16 mouse cellular contexts compared by ENCODE assay signal in the genomic region with DNA sequence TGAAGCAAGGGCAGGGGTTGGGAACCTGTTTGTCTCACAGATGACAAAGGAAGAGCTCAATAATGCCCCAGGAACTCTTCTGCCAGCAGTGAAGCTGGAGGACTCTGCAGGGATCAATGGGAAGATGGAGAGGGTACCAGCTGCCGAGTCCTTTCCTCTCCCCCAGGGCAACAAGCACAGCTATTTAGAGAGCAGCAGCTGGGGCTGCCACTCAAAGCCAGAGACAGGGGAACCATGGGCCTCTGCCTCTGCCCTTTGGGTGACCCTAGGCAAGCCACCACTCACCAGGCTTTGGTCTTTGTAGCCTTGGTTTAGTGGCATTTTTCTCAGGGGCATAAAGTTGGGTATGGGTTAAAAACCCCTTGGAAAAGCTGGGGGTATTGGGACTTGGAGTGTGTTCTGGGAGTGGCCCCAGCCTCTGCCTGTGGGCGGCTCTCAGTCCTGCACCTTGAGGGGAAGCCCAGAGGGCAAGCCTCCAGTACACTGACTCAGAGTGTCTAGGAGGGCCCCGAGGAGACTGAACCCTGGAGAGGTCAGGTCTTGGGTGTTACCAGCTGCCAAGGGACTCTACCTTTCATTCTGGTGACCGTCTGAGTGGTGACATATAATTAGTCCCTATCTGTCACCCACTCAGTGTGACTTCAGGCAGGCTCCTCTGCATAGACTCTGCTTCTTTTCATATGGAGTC. TPM values are rescaled to one million over a fixed set of nuclear protein-coding genes. Genes with fewer than 3 reads are reported as not detected.
DNase-seq lines count a peak whose midpoint lies in the region; ATAC-seq lines count a peak whose summit lies in the region.
"Had no signal": no experiment of that assay in that cellular context is flagged by ENCODE, and none has a peak within 500 bp of the region (broad histone marks: within the 10 kb centered on the region; RNA-seq: fewer than 3 reads in every experiment).

No protein-coding gene starts in this region.

- 65% methylated on average over 4 of the region's 4 CpGs for WGBS in limb, embryonic 13.5 days
- WGBS in limb, embryonic 10.5 days = 59% methylated on average over 4 of the region's 4 CpGs

- peaks cover 36% of the 10 kb centered on the region for H3K36me3 ChIP-seq in limb, embryonic 13.5 days
- peaks cover 59% of the 10 kb centered on the region for H3K36me3 ChIP-seq in limb, embryonic 10.5 days

- H3K4me2 ChIP-seq in limb, embryonic 13.5 days (replicated peaks) = no peak overlapping the region
- H3K4me2 ChIP-seq: forebrain, embryonic 12.5 days; lung, embryonic 14.5 days had no signal

- no peak overlapping the region for H3K4me3 ChIP-seq in limb, embryonic 13.5 days
- no peak overlapping the region for H3K4me3 ChIP-seq in limb, embryonic 10.5 days
- H3K4me3 ChIP-seq: forebrain, embryonic 12.5 days; heart, embryonic 10.5 days had no signal

- H3K27ac ChIP-seq in limb, embryonic 13.5 days = no peak overlapping the region; the same call in 1 of the 2 replicates
- H3K27ac ChIP-seq in limb, embryonic 10.5 days = no peak overlapping the region
- H3K27ac ChIP-seq: forebrain, embryonic 12.5 days; heart, embryonic 10.5 days; kidney, postnatal 0 days had no signal

- DNase-seq in limb, embryonic 10.5 days (ENCODE audit: low spot score) = no peak
- peak; percentile 56 for DNase-seq in embryo, embryonic 11 days
- peak; percentile 74 for DNase-seq in gastrocnemius, postnatal 14 days
- DNase-seq in skeletal muscle tissue, adult 2 months (ENCODE audit: low read depth, low spot score) = peak; percentile 81
- DNase-seq in layer of hippocampus, adult 8-10 months (ENCODE audit: low spot score in 2 of 2) = no peak
- no peak for DNase-seq in cerebellum, adult 9-11 months
- DNase-seq in thymus, postnatal 0 days (ENCODE audit: low spot score) = no peak
- DNase-seq: adrenal gland, adult 8-10 months; cerebellum, adult 9-10 months; heart, postnatal 14 days; lung, embryonic 14.5 days; right cerebral cortex, postnatal 14 days had no signal

- no peak overlapping the region for H3K9ac ChIP-seq in limb, embryonic 13.5 days
- H3K9ac ChIP-seq: forebrain, embryonic 12.5 days; lung, embryonic 14.5 days had no signal

- H3K4me1 ChIP-seq in limb, embryonic 13.5 days = no peaks in the 10 kb centered on the region
- peaks cover 19% of the 10 kb centered on the region for H3K4me1 ChIP-seq in limb, embryonic 10.5 days

- H3K27me3 ChIP-seq in limb, embryonic 13.5 days = peaks cover 19% of the 10 kb centered on the region
- peaks cover 39% of the 10 kb centered on the region for H3K27me3 ChIP-seq in limb, embryonic 10.5 days (ENCODE audit: low read depth, poor library complexity, severe bottlenecking)

- intact Hi-C loops in gastrocnemius, postnatal 14 days (cut with DNase I; ENCODE audit: low total_unique reads) = no loop called here

- H3K9me3 ChIP-seq in limb, embryonic 13.5 days = no peaks in the 10 kb centered on the region
- no peaks in the 10 kb centered on the region for H3K9me3 ChIP-seq in limb, embryonic 10.5 days (replicated peaks)
- H3K9me3 ChIP-seq: forebrain, embryonic 12.5 days; heart, embryonic 10.5 days had no signal

- ATAC-seq in limb, embryonic 13.5 days (ENCODE audit: low FRiP score, low read depth) = peak; percentile 62

RNA-seq across cellular contexts. Expression of a gene that starts 15.9 kb away (rescaled TPM):
- polyA plus RNA-seq in limb, embryonic 13.5 days (2015; fragmentation: Nextera tagmentation; extraction: Ambion mirVana) = 9.6 and 10.8 TPM in 2 replicates
- polyA plus RNA-seq in limb, embryonic 10.5 days (2016; fragmentation: Nextera tagmentation; extraction: Ambion mirVana) = 14.4 and 17.7 TPM in 2 replicates
- 1 to 10 TPM; 4.6 to 8.0 TPM for total RNA-seq in gastrocnemius, postnatal 14 days (2021)
- 1 to 10 TPM; 5.6 to 9.4 (median 7.0) TPM for total RNA-seq in layer of hippocampus, adult 8-10 months (2022)
- polyA plus RNA-seq in thymus, postnatal 0 days (2015; fragmentation: Nextera tagmentation; extraction: Ambion mirVana) = 2.6 and 2.7 TPM in 2 replicates

RNA-seq across cellular contexts. Expression of a gene that starts 31.7 kb away (rescaled TPM):
- 55.3 and 60.1 TPM in 2 replicates for polyA plus RNA-seq in limb, embryonic 13.5 days (2015; fragmentation: Nextera tagmentation; extraction: Ambion mirVana)
- 66.0 and 75.4 TPM in 2 replicates for polyA plus RNA-seq in limb, embryonic 10.5 days (2016; fragmentation: Nextera tagmentation; extraction: Ambion mirVana)
- total RNA-seq in gastrocnemius, postnatal 14 days (2021) = 10 to 100 TPM; 24.2 to 25.1 TPM
- total RNA-seq in layer of hippocampus, adult 8-10 months (2022) = 10 to 100 TPM; 28.7 to 36.2 (median 31.5) TPM
- 60.0 and 65.9 TPM in 2 replicates for polyA plus RNA-seq in thymus, postnatal 0 days (2015; fragmentation: Nextera tagmentation; extraction: Ambion mirVana)

RNA-seq across cellular contexts. Expression of a gene that starts 60.0 kb away (rescaled TPM):
- polyA plus RNA-seq in limb, embryonic 13.5 days (2015; fragmentation: Nextera tagmentation; extraction: Ambion mirVana) = 11.1 and 11.9 TPM in 2 replicates
- polyA plus RNA-seq in limb, embryonic 10.5 days (2016; fragmentation: Nextera tagmentation; extraction: Ambion mirVana) = 5.5 and 6.6 TPM in 2 replicates
- total RNA-seq in gastrocnemius, postnatal 14 days (2021) = 1 to 10 TPM; 2.7 to 3.2 TPM
- 100 to 1,000 TPM; 106 to 122 (median 118) TPM for total RNA-seq in layer of hippocampus, adult 8-10 months (2022)
- 54.7 and 67.8 TPM in 2 replicates for polyA plus RNA-seq in thymus, postnatal 0 days (2015; fragmentation: Nextera tagmentation; extraction: Ambion mirVana)

Comparison
In these comparisons a context has a peak if more than half of its experiments do, and no peak if none do; other contexts are left out.
1. DNase-seq: peak in embryo, embryonic 11 days (single experiment), gastrocnemius, postnatal 14 days (single experiment) and skeletal muscle tissue, adult 2 months (single experiment); none in limb, embryonic 10.5 days (single experiment), layer of hippocampus, adult 8-10 months (0 of 2), cerebellum, adult 9-11 months (single experiment) and thymus, postnatal 0 days (single experiment).